Mouse (Mus musculus) liver, embryonic 14.5 days (tissue): ENCODE results near the gene Cxcl5.

Experiments used
- CTCF ChIP-seq: IDR thresholded peaks from 2 replicates; pipeline ENCODE4 v1.5.1; 2016; ENCODE audit warnings: antibody characterized with exemption, low read depth, control low read depth
- EP300 ChIP-seq: IDR thresholded peaks from 2 replicates; pipeline ENCODE4 v1.6.1; 2016; ENCODE audit warnings: antibody characterized with exemption, low read depth

DNA sequence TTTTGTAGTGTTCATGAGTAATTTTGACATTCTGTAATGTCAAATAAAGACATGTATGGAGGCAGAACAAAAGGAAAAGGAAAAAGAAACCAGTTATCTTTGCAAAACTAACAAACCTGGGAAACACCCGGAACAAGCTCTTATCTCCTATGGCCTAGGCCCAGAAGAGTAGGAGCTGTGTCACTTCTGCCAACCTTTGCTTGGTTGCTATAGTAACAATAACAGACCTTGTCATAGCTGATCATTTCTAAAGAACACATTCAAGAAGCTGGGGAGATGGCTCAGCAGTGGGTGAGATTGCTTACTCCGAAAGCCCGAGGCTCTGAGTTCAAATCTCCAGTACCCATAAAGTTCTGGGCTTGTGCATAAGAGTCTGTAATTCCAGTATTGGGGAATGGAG, 36.5 kb upstream of the Cxcl5 start:
- TF ChIP-seq CTCF (no peak), EP300 (no peak)
